Mouse (Mus musculus) forebrain, embryonic 10.5 days (tissue): ENCODE measurements around the gene Fyb2. TPM values are rescaled to one million over a fixed set of nuclear protein-coding genes. Genes with fewer than 3 reads are reported as not detected.

ENCODE experiments used
- DNase-seq: peaks from one replicate; pipeline ENCODE4 v3.0.0-alpha.2; 2017; ENCODE audit warnings: low spot score; ENCODE audit errors: extremely low spot score
- H3K27ac ChIP-seq: fragments of 300-500 bp; sonication (generic); 2 replicates; pipeline ENCODE4 v1.5.1; 2016; ENCODE audit warnings: mild to moderate bottlenecking
- H3K27me3 ChIP-seq: fragments of 300-500 bp; sonication (generic); 2 replicates; pipeline ENCODE4 v1.6.1; 2016; ENCODE audit warnings: mild to moderate bottlenecking; ENCODE audit not compliant: poor library complexity, severe bottlenecking
- H3K36me3 ChIP-seq: fragments of 300-500 bp; sonication (generic); replicated peaks from 2 replicates; pipeline ENCODE4 v1.6.1; 2016; ENCODE audit warnings: mild to moderate bottlenecking, moderate library complexity
- H3K4me1 ChIP-seq: fragments of 300-500 bp; sonication (generic); 2 replicates; pipeline ENCODE4 v1.6.1; 2016
- H3K4me3 ChIP-seq: fragments of 300-500 bp; sonication (generic); 2 replicates; pipeline ENCODE4 v1.5.1; 2016; ENCODE audit warnings: mild to moderate bottlenecking, moderate library complexity
- H3K9me3 ChIP-seq: fragments of 300-500 bp; sonication (generic); 2 replicates; pipeline ENCODE4 v1.6.1; 2016; ENCODE audit warnings: mild to moderate bottlenecking, moderate library complexity
- WGBS: fragments of 180-500 bp; shearing (Covaris S2); methylation state at CpG from one replicate; pipeline ENCODE4 v1.1.7; 2016; 5-methylcytosine and 5-hydroxymethylcytosine counted together
- polyA plus RNA-seq: library from polyadenylated mRNA; unstranded; fragments of >200 nt; fragmentation: Nextera tagmentation; extraction: Ambion mirVana; gene quantifications from 2 replicates; pipeline ENCODE4 v1.2.1, GENCODE M21; 2016

The Fyb2 gene
- polyA plus RNA-seq: 0.09 and 0.15 TPM in 2 replicates

DNA sequence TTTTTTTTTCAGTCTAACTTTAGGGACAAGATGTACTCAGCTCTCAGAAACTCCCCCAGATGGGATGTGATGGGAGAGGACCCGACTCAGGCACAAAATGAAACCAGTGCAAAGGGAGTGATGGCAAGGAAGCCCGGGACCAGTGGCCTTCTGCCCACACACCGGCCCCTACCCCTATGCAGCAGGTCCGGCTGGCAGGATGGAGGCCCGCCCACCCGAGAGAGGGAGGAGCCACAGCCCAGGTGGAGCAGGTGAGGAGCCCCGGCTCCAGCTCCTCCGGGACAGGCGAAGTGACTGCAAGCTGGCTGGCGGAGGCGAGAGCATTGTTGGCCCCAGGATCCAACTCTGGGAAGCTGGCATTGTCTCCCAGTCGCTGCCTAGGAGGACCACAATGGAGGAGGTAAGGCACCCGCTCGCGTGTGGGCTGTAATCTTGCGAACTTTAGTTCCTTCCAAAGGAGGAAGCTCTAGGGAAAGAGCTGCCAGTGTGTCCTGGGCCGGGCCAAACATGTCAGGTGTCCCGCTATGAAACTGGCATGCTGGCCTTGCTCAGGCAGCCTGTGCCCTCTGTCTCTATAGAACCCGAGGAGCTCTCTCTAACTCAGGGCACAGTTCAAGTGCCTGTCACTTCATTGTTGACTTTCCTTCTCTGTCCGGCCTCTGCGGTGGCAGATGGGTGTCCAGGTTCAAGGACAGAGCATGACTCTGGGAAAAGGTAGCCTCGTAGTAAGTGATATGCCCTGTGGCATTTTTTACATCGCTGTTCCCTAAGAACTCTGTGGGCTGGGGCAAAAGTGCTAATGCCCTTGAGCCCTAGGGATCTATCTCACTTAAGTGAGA lies at the start of gene Fyb2:
Gene Fyb2, plus strand, starts transcription at position 166 of the 839 bp plus-strand sequence.
- Histone ChIP-seq H3K27ac (0 out of 2 replicates have a peak within 1 kb of the TSS, but pooled peaks have one; percentile 48), H3K4me1 (peaks cover 18% of the 10 kb centered on the region), H3K27me3 (peaks cover 26% of the 10 kb centered on the region), H3K4me3 (peak within 1 kb of the TSS; percentile 40), H3K36me3 (no peaks in the 10 kb centered on the region), H3K9me3 (no peaks in the 10 kb centered on the region)
- WGBS: 17% methylated on average over 23 of the region's 23 CpGs
- no peak for DNase-seq

DNA sequence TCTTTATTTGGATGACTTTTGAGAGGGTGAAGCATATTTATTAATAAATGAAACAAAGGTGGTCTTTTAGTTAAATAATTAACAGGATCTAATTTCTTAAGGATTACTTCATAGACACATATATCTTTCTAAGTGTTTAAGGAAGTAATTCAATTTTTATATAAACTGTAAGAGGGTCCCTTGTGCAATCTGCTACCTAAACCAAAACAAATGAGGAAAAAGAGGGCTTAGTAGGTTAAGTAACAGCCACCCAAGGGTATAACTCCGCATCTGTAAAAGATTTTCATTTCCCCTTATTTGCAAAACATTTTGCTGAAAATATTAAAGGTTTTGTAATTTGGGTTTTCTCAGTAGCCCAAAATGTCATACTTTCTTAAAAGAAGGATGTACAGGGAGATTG lies 48.9 kb upstream of the Fyb2 start:
- Histone ChIP-seq H3K36me3 (no peaks in the 10 kb centered on the region), H3K27me3 (no peaks in the 10 kb centered on the region), H3K4me1 (0 out of 2 replicates have a peak, but pooled peaks cover 7% of the 10 kb centered on the region), H3K4me3 (no peak overlapping the region), H3K27ac (no peak overlapping the region), H3K9me3 (no peaks in the 10 kb centered on the region)
- DNase-seq: no peak
- WGBS: 95% methylated on average over 1 of the region's 1 CpGs

DNA sequence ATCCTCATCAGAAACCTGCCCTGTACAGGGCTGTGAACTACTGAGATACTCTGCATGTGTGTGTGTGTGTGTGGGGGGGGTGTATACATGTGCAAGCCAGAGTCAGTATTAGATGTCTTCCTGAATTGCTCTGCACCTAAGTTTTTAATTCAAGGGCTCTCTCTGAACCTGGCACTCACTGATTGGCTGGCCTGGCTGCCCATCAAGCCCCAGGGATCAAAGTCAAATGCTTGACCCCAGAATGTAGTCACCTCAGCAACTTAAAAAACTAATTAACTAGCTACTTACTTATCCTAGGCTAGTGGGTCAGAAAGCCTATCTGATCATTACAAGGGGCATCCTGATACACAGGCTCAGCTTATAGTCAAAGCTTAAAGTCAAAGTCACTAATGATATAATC lies 43.7 kb upstream of the Fyb2 start:
- no peaks in the 10 kb centered on the region for H3K9me3 ChIP-seq

DNA sequence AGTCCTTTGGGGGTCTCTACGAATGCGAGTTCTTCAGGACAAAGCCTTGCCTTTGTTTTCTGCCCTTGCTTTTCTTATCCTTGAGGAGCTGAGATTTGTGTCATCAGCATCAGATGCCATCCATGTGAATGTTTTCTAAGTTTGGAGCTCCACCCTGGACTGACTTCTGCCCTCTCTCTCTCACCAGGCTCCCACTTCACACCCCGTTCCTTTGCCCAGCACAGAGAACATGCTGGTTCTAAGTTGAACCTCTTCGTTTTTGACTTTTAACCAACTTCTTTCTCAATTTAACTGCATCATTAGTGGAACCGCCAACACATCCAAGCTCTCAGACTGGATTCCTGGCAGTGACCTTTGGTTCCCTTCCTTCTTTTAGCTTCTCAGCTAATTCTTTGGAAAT lies 43.1 kb upstream of the Fyb2 start:
- H3K27me3 ChIP-seq: no peaks in the 10 kb centered on the region
- no peaks in the 10 kb centered on the region for H3K36me3 ChIP-seq
- 91% methylated on average over 5 of the region's 5 CpGs for WGBS
- no peak overlapping the region for H3K4me3 ChIP-seq
- no peak for DNase-seq
- no peak overlapping the region for H3K27ac ChIP-seq
- H3K4me1 ChIP-seq: 0 out of 2 replicates have a peak, but pooled peaks cover 7% of the 10 kb centered on the region
- no peaks in the 10 kb centered on the region for H3K9me3 ChIP-seq

More for the DNA sequence above, 43.7 kb upstream of the Fyb2 start:
- Histone ChIP-seq H3K4me3 (no peak overlapping the region), H3K4me1 (0 out of 2 replicates have a peak, but pooled peaks cover 7% of the 10 kb centered on the region), H3K36me3 (no peaks in the 10 kb centered on the region), H3K27me3 (no peaks in the 10 kb centered on the region), H3K27ac (no peak overlapping the region)
- DNase-seq: no peak

DNA sequence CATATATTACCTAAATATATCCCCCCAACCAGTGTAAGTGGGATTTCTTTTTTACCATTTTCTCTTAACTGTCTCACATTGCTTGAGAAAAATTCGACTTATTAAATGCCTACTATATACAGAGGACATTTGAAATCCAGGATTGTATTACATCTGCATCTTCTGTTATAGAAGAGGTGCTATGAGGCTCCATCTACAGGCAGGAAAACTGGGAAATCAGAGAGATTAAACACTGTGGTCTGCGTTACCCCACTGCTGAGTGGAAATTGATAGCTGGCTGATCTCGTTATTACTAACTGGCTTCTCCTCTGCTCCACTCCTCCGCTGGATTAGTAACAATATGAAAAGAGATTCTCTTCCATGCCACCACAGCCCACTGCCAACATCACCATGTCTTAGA lies 37.4 kb upstream of the Fyb2 start:
- DNase-seq: no peak
- Histone ChIP-seq H3K27ac (no peak overlapping the region), H3K36me3 (no peaks in the 10 kb centered on the region), H3K9me3 (no peaks in the 10 kb centered on the region), H3K27me3 (no peaks in the 10 kb centered on the region), H3K4me3 (no peak overlapping the region), H3K4me1 (no peaks in the 10 kb centered on the region)
- 73% methylated on average over 4 of the region's 4 CpGs for WGBS

DNA sequence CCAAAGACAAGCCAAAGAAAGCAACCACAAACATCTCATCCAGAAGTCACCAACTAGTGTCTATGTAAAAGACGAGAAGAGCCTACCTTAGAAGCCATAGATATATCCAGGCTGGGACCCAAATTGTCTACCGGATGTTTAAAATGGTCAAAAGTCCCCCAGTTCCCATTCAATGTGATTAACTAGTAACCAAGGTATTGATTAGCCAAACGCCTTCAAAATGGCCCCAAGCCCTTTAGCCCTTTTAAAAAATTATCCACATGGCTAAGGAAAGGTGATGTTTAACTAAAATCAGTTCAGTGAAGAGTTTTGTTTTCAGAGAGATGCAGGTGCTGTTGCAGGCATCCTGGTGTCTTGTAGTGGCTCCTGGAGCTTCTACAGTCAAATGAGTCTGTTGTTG lies 36.9 kb upstream of the Fyb2 start, which contains the start of gene C8a:
Gene C8a, minus strand, starts transcription at position 76 of the 400 bp plus-strand sequence.
- H3K36me3 ChIP-seq: no peaks in the 10 kb centered on the region
- H3K27ac ChIP-seq: no peak within 1 kb of the TSS
- WGBS: 84% methylated on average over 3 of the region's 3 CpGs
- H3K4me3 ChIP-seq: no peak within 1 kb of the TSS
- no peak for DNase-seq
- H3K27me3 ChIP-seq: no peaks in the 10 kb centered on the region
- H3K4me1 ChIP-seq: no peaks in the 10 kb centered on the region
- H3K9me3 ChIP-seq: no peaks in the 10 kb centered on the region

DNA sequence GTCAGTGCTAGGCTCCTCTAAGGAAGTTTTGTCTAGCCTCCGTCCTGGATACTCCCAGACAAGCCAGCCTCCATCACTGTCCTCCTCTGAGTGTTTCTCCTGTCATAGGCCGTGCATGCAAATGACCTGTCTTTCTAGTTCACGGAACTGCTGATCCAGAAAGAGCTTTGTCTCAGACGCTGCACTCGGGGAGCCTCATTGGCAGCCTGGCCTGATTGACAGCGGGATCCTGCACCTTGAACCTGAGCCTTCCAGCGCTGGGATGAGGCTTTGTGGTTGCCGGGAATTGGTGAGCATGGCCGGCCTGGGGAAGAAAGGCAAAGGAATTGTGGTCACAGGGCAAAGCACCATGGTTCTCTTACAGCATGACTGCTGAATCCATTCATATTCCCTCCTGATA lies 25.8 kb upstream of the Fyb2 start:
- no peak for DNase-seq
- no peaks in the 10 kb centered on the region for H3K36me3 ChIP-seq
- 67% methylated on average over 9 of the region's 9 CpGs for WGBS
- H3K27me3 ChIP-seq: no peaks in the 10 kb centered on the region
- H3K27ac ChIP-seq: no peak overlapping the region
- no peaks in the 10 kb centered on the region for H3K9me3 ChIP-seq
- H3K4me3 ChIP-seq: no peak overlapping the region
- peaks cover 28% of the 10 kb centered on the region for H3K4me1 ChIP-seq

DNA sequence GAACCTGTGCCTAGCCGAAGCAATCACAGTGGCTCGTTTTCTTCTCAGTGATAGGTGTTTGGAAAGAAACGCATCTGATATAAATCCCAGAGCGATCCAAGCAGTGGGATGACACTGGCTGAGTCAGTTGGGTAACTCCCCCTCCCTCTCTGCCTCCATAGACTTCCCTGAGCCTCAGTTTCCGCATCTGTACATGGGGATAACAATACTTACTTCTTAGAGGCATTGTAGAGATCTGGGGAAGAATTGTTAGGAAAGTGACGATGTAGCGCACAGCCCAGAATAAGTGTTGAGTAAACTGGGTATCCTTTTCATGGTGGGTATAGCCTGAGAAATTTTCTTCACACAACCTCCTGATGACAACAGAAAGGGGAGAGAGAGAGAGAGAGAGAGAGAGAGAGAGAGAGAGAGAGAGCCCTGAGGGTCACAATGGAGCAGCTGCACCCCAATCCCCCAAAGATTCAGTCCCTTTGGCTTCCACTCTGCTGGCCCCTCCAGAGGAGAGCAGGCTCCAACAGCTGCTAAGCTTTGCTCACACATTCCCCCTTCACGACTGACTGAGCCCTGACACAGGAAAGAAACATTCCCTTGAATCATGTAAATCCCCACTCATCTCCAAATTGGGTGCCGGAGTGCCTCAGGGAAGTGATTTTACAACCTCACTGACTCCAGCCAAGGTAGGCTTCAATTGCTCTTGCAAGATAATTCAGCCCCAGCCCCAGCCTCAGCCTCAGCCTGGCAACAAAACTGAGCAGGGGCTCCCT lies 24.6 kb upstream of the Fyb2 start:
- no peak overlapping the region for H3K4me3 ChIP-seq
- no peaks in the 10 kb centered on the region for H3K36me3 ChIP-seq
- 81% methylated on average over 9 of the region's 9 CpGs for WGBS
- no peak for DNase-seq
- no peaks in the 10 kb centered on the region for H3K27me3 ChIP-seq
- H3K4me1 ChIP-seq: peaks cover 28% of the 10 kb centered on the region
- no peaks in the 10 kb centered on the region for H3K9me3 ChIP-seq
- no peak overlapping the region for H3K27ac ChIP-seq

DNA sequence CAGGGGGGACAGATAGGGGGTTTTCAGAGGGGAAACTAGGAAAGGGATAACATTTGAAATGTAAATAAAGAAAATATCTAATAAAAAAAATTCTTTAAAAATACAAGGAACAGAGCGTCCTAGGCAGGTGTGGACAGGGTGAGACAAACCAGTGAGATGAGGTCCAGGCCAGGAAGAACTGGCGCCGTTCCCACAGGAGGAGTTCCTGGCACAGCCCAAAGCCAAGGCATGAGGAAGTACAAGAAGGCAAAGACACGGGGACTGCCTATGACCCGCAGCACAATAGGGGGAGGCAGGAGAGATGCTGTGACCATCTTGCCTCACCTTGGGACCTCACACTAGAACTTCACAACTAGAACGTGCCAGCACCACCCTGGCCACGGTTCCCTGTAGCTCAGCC lies 21.5 kb upstream of the Fyb2 start:
- Histone ChIP-seq H3K4me1 (peaks cover 15% of the 10 kb centered on the region), H3K27me3 (no peaks in the 10 kb centered on the region), H3K36me3 (no peaks in the 10 kb centered on the region), H3K9me3 (no peaks in the 10 kb centered on the region), H3K4me3 (no peak overlapping the region), H3K27ac (no peak overlapping the region)
- DNase-seq: no peak
- WGBS: 92% methylated on average over 7 of the region's 7 CpGs

DNA sequence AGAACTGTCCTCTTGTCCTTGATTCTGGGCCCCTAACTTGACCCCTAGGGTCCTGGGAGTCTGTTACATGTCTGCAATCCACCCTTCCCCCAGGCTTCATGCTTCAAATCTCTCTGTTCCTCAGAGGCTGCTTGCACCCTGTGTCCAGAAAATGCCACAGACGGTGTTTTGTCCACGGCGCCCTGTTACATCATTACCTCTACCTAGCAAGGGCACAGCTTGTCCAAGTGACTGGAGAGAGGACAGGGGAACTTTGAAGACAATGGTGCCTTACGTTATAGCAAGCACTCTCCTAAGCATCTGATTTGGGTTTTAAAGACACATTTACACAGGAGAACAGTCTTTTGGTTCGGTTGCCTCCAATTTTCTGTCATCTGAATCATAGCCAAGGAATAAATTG lies 19.7 kb upstream of the Fyb2 start:
- no peak overlapping the region for H3K27ac ChIP-seq
- H3K9me3 ChIP-seq: 0 out of 2 replicates have a peak, but pooled peaks cover 5% of the 10 kb centered on the region
- 82% methylated on average over 5 of the region's 5 CpGs for WGBS
- H3K4me1 ChIP-seq: peaks cover 7% of the 10 kb centered on the region
- H3K4me3 ChIP-seq: no peak overlapping the region
- no peaks in the 10 kb centered on the region for H3K27me3 ChIP-seq
- no peaks in the 10 kb centered on the region for H3K36me3 ChIP-seq
- no peak for DNase-seq

DNA sequence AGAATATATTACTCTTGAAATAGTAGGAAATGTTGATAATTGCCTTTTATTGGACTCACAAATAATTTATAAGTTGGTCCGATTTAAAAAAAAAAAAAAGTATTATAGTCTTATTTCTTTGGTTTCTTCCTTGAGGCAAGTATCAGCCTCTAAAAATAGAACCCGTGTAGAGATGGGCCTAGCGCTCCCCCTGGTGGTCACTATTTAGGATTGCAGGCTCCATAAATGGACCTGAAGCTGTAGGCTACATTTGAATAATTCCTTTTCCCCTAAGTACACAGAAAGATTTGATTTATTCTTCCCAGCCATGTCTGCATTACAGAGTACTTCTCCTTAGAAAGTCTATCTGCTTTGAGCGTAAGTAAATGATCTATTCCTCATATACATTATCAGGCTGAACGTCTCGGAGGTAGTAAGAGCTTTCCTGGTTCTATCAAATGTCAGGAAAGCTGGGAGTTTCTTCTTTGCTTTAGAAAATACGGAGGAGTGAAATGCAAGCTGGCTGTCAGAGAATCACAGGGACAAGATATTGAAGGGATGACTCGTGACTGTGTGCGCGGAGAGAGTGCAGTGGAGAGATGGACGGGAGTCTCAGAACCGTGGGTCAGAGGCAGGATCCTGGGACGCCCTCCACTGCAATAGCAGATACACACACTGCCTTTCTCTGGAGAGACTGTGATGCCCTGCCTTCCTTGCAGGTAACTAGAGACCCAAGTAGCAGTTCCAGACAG lies 19.1 kb upstream of the Fyb2 start:
- peak; percentile 60 for DNase-seq
- H3K27ac ChIP-seq: no peak overlapping the region
- H3K4me3 ChIP-seq: no peak overlapping the region
- no peaks in the 10 kb centered on the region for H3K36me3 ChIP-seq
- WGBS: 61% methylated on average over 13 of the region's 13 CpGs
- H3K4me1 ChIP-seq: peaks cover 2% of the 10 kb centered on the region
- H3K27me3 ChIP-seq: no peaks in the 10 kb centered on the region
- H3K9me3 ChIP-seq: 0 out of 2 replicates have a peak, but pooled peaks cover 5% of the 10 kb centered on the region

DNA sequence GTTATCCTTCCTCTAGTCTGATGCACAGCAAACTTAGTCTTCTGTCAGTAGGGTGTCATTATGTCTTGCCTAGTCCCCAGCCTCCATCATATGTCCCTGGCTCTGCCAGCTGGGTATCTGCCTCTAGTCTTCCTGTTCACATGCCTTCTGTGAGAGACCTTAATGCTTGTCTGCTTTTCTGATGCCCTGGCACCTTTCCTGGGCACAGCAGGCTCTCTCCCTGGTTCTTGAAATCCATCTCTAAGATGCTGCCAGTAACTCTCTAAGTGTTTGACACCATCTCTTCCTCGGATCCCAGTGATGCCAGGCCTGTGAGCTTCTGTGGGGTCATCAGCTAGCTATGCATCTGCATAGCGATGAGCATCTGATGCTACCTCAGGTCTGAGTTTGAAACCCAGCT lies 10.4 kb upstream of the Fyb2 start:
- no peak overlapping the region for H3K27ac ChIP-seq
- WGBS: 80% methylated on average over 2 of the region's 2 CpGs
- H3K4me3 ChIP-seq: no peak overlapping the region
- H3K4me1 ChIP-seq: no peaks in the 10 kb centered on the region
- H3K27me3 ChIP-seq: no peaks in the 10 kb centered on the region
- no peak for DNase-seq
- no peaks in the 10 kb centered on the region for H3K9me3 ChIP-seq
- no peaks in the 10 kb centered on the region for H3K36me3 ChIP-seq
